Mouse (Mus musculus): Measurements from ENCODE around the gene Olfr1432. TPM values are rescaled to one million over a fixed set of nuclear protein-coding genes. Genes with fewer than 3 reads are reported as not detected.
"Not testable (repeated sequence)": the region's sequence is repeated elsewhere in the genome, so short reads cannot be mapped to it uniquely, and the experiment has no call there.

The Olfr1432 gene
- not detected in 2 replicates for polyA plus RNA-seq (2015; fragmentation: Nextera tagmentation; extraction: Ambion mirVana)

GRCm38 (mm10) chr19:12232496-12232895 is at the start of gene Olfr1432:
TSS of gene Olfr1432 (minus strand) at chr19:12232596.
- H3K9ac ChIP-seq; H3K4me2 ChIP-seq; H3K27me3 ChIP-seq (replicated peaks); H3K36me3 ChIP-seq (replicated peaks); H3K9me3 ChIP-seq; H3K4me3 ChIP-seq; ATAC-seq (replicated peaks); H3K27ac ChIP-seq; H3K4me1 ChIP-seq: not testable (repeated sequence)

- H3K4me1 ChIP-seq, result no peaks in the 10 kb centered on the region
- no peak within 1 kb of the TSS for H3K27ac ChIP-seq
- H3K4me2 ChIP-seq, result no peak within 1 kb of the TSS
- H3K27me3 ChIP-seq (replicated peaks), result no peaks in the 10 kb centered on the region
- ATAC-seq (replicated peaks), result no peak
- H3K9me3 ChIP-seq, result no peaks in the 10 kb centered on the region
- H3K4me3 ChIP-seq, result no peak within 1 kb of the TSS
- no peak within 1 kb of the TSS for H3K9ac ChIP-seq
- 70% methylated on average over 2 of the region's 2 CpGs for WGBS
- no peaks in the 10 kb centered on the region for H3K36me3 ChIP-seq (replicated peaks)
Measured at GRCm38 (mm10) chr19:12279554-12279953, 47.2 kb upstream of the Olfr1432 start, which contains the start of gene Olfr1434. TSS of gene Olfr1434 (plus strand) at chr19:12279854.

GRCm38 (mm10) chr19:12260732-12261131 is 28.3 kb upstream of the Olfr1432 start, which contains the start of gene Olfr235:
TSS of gene Olfr235 (plus strand) at chr19:12261032.
- ATAC-seq (replicated peaks), result no peak
- Histone ChIP-seq H3K4me3 (no peak within 1 kb of the TSS), H3K27me3 (replicated peaks) (no peaks in the 10 kb centered on the region), H3K36me3 (replicated peaks) (no peaks in the 10 kb centered on the region), H3K9ac (no peak within 1 kb of the TSS), H3K27ac (no peak within 1 kb of the TSS), H3K4me2 (no peak within 1 kb of the TSS), H3K4me1 (no peaks in the 10 kb centered on the region), H3K9me3 (no peaks in the 10 kb centered on the region)
- 50% methylated on average over 1 of the region's 1 CpGs for WGBS

- Histone ChIP-seq H3K4me3 (no peak within 1 kb of the TSS), H3K4me1 (no peaks in the 10 kb centered on the region), H3K9me3 (no peaks in the 10 kb centered on the region), H3K9ac (no peak within 1 kb of the TSS), H3K36me3 (replicated peaks) (no peaks in the 10 kb centered on the region), H3K27me3 (replicated peaks) (no peaks in the 10 kb centered on the region), H3K4me2 (no peak within 1 kb of the TSS), H3K27ac (no peak within 1 kb of the TSS)
- no peak for ATAC-seq (replicated peaks)
- WGBS, result 81% methylated on average over 1 of the region's 1 CpGs
Measured at GRCm38 (mm10) chr19:12241559-12241958, 9.2 kb upstream of the Olfr1432 start, which contains the start of gene Olfr262. TSS of gene Olfr262 (minus strand) at chr19:12241659.

- no peaks in the 10 kb centered on the region for H3K4me1 ChIP-seq
- H3K4me3 ChIP-seq, result no peak within 1 kb of the TSS
- no peak within 1 kb of the TSS for H3K27ac ChIP-seq
- no peaks in the 10 kb centered on the region for H3K27me3 ChIP-seq (replicated peaks)
- 80% methylated on average over 1 of the region's 1 CpGs for WGBS
- H3K36me3 ChIP-seq (replicated peaks), result no peaks in the 10 kb centered on the region
- no peak within 1 kb of the TSS for H3K9ac ChIP-seq
- no peak within 1 kb of the TSS for H3K4me2 ChIP-seq
- ATAC-seq (replicated peaks), result no peak
- no peaks in the 10 kb centered on the region for H3K9me3 ChIP-seq
Measured at GRCm38 (mm10) chr19:12200334-12200733, 32.1 kb downstream of the Olfr1432 start, which contains the start of gene Olfr1431. TSS of gene Olfr1431 (plus strand) at chr19:12200634.

- H3K4me2 ChIP-seq; H3K36me3 ChIP-seq (replicated peaks); H3K27ac ChIP-seq; H3K9me3 ChIP-seq; ATAC-seq (replicated peaks); H3K4me1 ChIP-seq; H3K9ac ChIP-seq; H3K27me3 ChIP-seq (replicated peaks); H3K4me3 ChIP-seq: not testable (repeated sequence)
- WGBS, result 81% methylated on average over 4 of the region's 4 CpGs
Measured at GRCm38 (mm10) chr19:12199076-12199475, 33.3 kb downstream of the Olfr1432 start.

Other genes with a start within 250 kb of the Olfr1432 start
- gene Olfr1423, start 191.3 kb downstream of the Olfr1432 start, polyA plus RNA-seq (2015; fragmentation: Nextera tagmentation; extraction: Ambion mirVana), result not detected in 2 replicates
- not detected in 2 replicates for gene Olfr1424, start 169.9 kb downstream of the Olfr1432 start, polyA plus RNA-seq (2015; fragmentation: Nextera tagmentation; extraction: Ambion mirVana)
- not detected in 2 replicates for gene Olfr1425, start 154.9 kb downstream of the Olfr1432 start, polyA plus RNA-seq (2015; fragmentation: Nextera tagmentation; extraction: Ambion mirVana)
- gene Olfr1426, start 140.6 kb downstream of the Olfr1432 start, polyA plus RNA-seq (2015; fragmentation: Nextera tagmentation; extraction: Ambion mirVana), result not detected in 2 replicates
- not detected in 2 replicates for gene Olfr1427, start 129.3 kb downstream of the Olfr1432 start, polyA plus RNA-seq (2015; fragmentation: Nextera tagmentation; extraction: Ambion mirVana)
- gene Olfr1428, start 116.7 kb downstream of the Olfr1432 start, polyA plus RNA-seq (2015; fragmentation: Nextera tagmentation; extraction: Ambion mirVana), result not detected in 2 replicates
- gene Olfr76, start 109.4 kb downstream of the Olfr1432 start, polyA plus RNA-seq (2015; fragmentation: Nextera tagmentation; extraction: Ambion mirVana), result not detected in 2 replicates
- gene Olfr1555-ps1, start 62.5 kb downstream of the Olfr1432 start, polyA plus RNA-seq (2015; fragmentation: Nextera tagmentation; extraction: Ambion mirVana), result not detected in 2 replicates
- not detected in 2 replicates for gene Olfr1431, start 32.0 kb downstream of the Olfr1432 start, polyA plus RNA-seq (2015; fragmentation: Nextera tagmentation; extraction: Ambion mirVana)
- not detected in 2 replicates for gene Olfr262, start 9.1 kb upstream of the Olfr1432 start, polyA plus RNA-seq (2015; fragmentation: Nextera tagmentation; extraction: Ambion mirVana)
- not detected in 2 replicates for gene Olfr235, start 28.4 kb upstream of the Olfr1432 start, polyA plus RNA-seq (2015; fragmentation: Nextera tagmentation; extraction: Ambion mirVana)
- not detected in 2 replicates for gene Olfr1434, start 47.3 kb upstream of the Olfr1432 start, polyA plus RNA-seq (2015; fragmentation: Nextera tagmentation; extraction: Ambion mirVana)
- gene Olfr1436, start 66.5 kb upstream of the Olfr1432 start, polyA plus RNA-seq (2015; fragmentation: Nextera tagmentation; extraction: Ambion mirVana), result not detected in 2 replicates
- gene Olfr1437, start 92.5 kb upstream of the Olfr1432 start, polyA plus RNA-seq (2015; fragmentation: Nextera tagmentation; extraction: Ambion mirVana), result not detected in 2 replicates
- not detected in 2 replicates for gene Olfr1438-ps1, start 103.3 kb upstream of the Olfr1432 start, polyA plus RNA-seq (2015; fragmentation: Nextera tagmentation; extraction: Ambion mirVana)
- gene Olfr1440, start 154.7 kb upstream of the Olfr1432 start, polyA plus RNA-seq (2015; fragmentation: Nextera tagmentation; extraction: Ambion mirVana), result not detected in 2 replicates
- not detected in 2 replicates for gene Olfr1441, start 184.8 kb upstream of the Olfr1432 start, polyA plus RNA-seq (2015; fragmentation: Nextera tagmentation; extraction: Ambion mirVana)
- gene Pfpl, start 195.3 kb upstream of the Olfr1432 start, polyA plus RNA-seq (2015; fragmentation: Nextera tagmentation; extraction: Ambion mirVana), result not detected in 2 replicates
- gene Mpeg1, start 228.2 kb upstream of the Olfr1432 start, polyA plus RNA-seq (2015; fragmentation: Nextera tagmentation; extraction: Ambion mirVana), result 0.62 and 0.73 TPM in 2 replicates

Data from midbrain, embryonic 15.5 days (tissue).